Mouse (Mus musculus): ENCODE measurements around the gene Selenov.
"Not testable (repeated sequence)": the region's sequence is repeated elsewhere in the genome, so short reads cannot be mapped to it uniquely, and the experiment has no call there.

Selenov gene

DNA sequence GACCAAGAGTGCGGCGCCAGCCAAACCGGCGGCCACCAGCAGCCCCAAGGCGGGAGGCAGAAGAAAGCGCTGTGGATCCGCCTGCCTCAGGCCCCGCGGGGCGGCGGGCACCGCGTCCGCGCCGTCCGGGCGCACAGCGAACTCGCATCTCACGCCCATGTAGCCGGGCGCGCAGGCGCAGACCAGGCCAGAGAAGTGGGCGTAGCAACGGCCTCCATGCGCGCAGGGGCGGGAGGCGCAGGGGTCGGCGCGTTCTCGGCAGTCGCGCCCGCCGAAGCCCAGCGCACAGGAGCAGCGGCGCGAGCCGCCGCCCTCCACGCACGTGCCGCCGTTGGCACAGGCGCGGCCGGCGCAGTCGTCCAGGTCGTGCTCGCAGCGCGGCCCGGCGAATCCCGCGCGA lies 3.5 kb upstream of the Selenov start:
- DNase-seq (ENCODE audit: low read depth, low spot score), result no peak

DNA sequence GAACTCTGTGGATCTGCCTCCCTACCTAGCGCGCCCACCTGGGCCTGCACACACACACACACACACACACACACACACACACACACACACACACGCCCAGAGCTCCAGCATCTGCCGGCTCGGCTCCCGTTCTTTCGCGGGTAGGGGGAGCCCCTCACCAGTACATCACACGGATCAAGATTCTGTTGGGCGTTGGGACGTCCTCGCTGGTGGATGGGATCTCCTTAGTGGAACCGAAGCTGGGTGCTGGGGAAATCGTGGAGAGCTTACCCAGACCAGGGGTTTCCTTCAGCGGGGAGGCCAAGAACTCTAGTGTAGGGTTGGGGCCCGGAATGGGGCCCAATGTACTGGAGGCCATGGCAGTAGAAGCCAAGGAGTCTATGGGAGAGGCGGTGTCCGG lies 821 bp downstream of the Selenov start:
- DNase-seq (ENCODE audit: low read depth, low spot score), result no peak

DNA sequence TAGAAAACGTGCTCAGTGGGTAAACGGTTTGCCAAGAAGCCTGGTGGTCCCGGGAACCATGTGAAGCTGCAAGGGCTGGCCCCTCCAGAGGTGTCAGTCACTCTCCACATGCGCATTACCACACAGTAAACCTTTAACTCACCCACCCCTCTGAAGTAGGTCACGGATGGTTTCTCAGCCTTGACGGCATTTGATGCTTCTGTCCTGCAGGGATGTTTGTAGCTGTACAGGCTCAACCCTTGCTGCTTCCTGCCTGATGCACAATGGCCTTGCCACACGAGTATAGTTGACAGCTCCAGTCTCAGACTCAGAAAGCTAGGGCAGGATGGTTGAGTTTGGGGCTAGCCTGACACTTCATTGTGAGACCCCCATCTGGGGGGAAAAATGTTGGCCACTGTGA lies 10.4 kb downstream of the Selenov start:
- DNase-seq (ENCODE audit: low read depth, low spot score), result no peak

DNA sequence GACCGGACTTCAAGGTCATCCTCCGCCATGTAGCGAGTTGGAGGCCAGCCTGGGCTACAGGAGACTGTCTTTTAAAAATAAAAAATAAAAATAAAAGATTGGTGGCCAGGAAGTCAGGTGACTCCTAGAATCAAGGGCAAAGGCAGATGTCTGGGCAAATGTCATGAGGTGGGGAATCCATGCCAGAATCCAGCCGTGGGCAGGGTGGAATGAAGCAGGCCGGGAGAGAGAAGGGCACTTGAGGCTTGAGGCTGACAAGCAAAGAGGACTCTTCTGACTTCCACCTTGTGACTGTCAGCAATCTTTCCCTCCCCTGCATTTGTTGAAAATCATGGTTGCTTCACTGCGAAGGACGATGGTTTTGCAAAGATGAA lies 12.7 kb downstream of the Selenov start:
- DNase-seq (ENCODE audit: low read depth, low spot score), result peak; percentile 25

DNA sequence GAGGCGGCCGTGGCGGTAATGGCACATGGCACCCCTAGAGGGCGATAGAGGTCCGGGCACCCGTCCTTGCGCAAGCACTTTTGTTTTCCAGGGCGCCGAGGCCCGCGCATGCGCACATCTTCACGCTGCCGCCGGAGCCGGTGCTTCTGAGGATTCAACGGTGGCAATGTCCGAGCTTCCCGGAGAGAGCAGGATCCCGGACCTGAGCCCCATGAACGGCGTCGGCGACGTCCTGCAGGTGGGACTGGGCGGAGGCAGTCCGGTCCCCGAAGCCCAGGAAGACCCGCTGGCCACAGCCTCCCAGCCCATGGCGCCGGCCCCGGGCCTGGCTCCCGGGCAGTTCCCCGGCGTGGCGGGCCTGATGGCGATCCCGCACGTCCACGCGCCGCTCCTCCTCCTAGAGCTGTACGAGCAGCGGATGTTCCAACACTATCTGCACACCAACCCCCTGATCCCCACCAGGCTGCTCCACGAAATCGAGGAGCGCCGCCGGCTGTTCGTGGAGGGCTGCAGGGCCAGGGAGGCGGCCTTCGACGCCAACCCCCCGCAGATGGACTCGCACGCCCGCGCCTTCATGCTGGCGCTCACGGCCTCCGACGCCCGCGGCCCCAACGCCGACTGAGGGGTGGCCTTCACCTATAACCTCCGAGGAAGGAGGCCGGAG lies 13.2 kb downstream of the Selenov start, which contains the start of gene Eid2b:
Gene Eid2b, plus strand, starts transcription at position 125 of the 664 bp plus-strand sequence.
- DNase-seq (ENCODE audit: low read depth, low spot score), result peak; percentile 90

DNA sequence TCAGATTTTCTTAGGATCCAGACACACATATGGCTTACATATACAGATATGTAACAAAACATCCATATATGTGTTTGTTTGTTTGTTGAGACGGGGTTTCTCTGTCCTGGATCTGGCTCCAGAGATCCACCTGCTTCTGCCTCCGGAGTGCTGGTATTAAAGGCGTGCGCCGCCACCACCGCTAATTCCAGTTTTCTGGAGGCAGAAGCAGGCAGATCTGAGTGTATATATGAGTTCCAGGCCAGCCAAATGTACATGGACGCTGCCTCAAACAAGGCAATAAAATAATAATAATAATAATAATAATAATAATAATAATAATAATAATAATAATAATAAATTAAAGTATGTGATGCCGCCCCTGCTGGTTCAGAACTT lies 13.8 kb downstream of the Selenov start:
- no peak for DNase-seq (ENCODE audit: low read depth, low spot score)

DNA sequence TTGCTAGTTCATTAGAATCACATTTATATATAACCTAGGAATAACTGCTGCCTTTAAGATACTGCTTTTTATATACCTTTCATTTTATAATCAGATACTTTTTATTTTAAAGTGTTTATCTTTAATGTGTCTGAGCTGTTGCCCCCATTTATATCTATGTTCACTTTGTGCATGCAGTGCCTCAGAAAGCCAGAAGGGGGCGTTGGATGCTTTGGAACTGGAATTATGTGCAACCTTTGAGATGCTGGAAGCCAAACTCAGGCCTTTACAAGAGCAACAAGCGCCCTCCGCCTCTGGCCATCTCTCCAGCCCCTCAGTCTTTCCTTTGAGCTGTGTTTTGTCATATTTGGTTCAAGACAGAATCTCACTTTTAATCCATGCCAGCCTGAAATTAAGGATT lies 19.2 kb downstream of the Selenov start:
- DNase-seq (ENCODE audit: low read depth, low spot score), result no peak

DNA sequence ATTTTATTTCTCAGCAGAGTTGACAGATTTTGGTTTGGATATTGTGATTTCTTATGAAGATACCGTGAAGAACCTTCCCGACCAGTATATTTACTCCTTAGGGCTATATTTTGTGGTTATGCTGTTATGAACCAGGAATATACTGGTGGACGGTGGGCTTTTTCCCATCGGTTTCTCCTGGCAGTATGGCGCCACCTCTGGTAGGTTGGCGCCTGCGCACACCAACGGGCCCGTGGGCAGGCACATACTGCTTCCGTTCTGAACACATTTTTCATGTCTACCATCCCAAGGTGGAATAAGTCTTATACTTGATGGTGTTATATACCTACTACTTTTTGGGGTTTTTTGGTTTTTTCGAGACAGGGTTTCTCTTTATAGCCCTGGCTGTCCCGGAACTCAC lies 21.6 kb downstream of the Selenov start:
- no peak for DNase-seq (ENCODE audit: low read depth, low spot score)

DNA sequence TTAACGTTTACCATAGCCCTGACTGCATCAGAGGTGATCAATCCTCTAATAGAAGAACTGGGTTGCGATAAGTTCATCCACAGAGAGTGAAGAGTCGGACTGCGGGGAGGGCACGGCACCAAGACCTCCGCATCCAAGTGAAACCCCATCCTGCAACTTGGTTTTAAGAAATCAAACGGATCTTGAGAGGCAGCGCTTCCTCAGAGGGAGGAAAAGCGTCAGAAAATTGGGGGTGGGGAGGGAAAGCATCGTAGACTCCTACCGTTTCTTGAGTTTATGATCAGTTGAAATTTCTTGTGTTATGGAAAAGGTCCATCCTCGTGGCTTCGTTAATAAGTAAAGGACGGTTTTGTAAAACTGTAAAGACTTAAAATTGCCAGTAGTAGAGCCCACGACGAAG lies 22.4 kb downstream of the Selenov start:
- DNase-seq (ENCODE audit: low read depth, low spot score), result no peak

DNA sequence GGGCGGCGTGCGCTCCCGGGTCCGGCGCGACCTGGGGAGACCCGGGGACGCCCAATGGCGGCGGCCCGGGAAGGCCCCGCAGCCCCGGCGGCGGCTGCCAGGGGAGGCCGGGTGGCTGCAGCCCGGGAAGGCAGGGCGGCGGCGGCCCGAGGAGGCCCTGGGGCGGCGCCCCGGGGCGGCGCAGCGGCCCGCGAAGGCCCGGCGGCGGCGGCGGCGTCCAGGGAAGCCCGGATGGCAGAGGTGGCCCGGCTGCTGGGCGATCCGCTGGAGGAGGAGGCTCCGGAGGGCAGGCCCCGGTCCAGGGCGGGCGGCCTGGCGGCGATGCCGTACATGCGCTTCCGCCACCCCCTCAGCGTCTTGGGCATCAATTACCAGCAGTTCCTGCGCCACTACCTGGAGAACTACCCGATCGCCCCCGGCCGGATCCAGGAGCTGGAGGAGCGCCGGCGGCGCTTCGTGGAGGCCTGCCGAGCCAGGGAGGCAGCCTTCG lies 22.9 kb downstream of the Selenov start:
- DNase-seq (ENCODE audit: low read depth, low spot score), result peak; percentile 9

DNA sequence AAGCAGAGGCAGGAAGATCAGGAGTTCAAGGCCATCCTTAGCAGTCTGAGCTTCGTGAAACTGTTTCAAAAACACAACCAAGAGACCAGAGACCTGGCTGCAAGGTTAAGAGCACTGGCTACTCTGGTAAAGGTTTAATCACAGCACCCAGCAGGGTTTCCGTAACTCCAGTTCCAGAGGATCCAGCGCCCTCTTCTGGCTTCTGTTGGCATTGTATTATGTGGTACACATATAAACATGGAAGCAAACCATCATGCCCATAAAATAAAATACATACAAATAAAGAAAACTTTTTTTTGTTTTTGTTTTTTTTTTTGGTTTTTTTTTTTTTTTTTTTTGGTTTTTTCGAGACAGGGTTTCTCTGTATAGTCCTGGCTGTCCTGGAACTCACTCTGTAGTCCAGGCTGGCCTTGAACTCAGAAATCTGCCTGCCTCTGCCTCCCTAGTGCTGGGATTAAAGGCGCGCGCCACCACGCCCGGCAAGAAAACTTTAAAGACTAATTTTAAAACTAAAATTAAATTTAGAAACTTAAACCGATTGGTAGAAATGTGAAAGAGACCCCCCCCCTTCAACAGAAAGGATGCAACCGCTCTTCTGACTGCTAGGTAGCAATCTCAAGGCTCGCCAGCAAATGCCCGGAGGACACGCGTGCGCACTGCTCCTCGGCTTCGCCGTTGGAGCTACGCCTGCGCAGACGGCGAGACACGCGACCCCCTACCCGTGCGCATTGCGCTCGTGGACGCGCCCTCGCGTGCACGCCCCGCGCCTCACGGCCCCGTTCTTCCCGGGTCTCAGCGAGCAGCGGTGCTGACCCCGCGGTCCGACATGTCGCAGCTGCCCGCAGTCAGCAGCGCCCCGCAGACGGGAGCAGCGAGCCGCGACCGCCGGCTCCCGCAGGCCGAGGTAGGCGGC lies 23.6 kb downstream of the Selenov start, which contains the start of gene Eid2:
Gene Eid2, plus strand, starts transcription at position 753 of the 913 bp plus-strand sequence.
- DNase-seq (ENCODE audit: low read depth, low spot score), result peak; percentile 56

DNA sequence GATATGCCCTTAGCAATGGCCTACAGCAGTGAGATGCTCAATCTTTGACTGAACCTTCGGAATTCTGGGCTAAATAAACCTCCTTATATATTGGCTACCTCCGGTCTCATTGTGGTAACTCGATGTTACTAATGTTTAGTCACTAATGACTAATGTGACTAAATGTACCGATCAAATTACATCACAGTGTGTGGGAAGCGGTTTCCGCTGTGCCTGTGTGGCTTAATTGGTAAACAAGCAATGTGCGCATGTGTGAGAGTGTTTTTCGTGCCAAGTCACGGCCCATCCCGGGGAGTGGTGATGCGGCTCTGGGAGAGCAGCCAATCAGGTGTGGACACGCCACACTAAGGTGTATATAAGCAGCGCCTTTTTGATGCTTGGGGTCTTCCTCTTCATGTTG lies 25.6 kb downstream of the Selenov start:
- no peak for DNase-seq (ENCODE audit: low read depth, low spot score)

DNA sequence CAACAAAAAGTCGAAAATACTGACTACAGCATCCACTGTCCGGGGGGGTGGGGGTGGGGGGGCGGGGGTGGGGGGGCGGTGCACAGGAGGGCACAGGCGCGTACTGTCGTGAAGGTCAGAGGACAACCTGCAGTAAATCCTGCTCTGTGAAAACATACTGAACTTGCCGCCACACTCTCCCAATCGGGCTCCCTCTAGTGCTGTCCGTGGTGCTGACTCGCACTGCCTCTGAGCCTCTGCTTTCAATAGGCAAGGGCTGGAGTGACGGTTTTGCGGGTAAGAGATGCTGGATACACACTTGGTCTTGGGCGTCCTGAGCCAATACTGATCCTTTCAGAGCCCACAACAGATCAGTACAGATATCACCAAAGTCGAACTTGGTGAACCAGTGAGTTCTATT lies 27.2 kb downstream of the Selenov start:
- peak; percentile 74 for DNase-seq (ENCODE audit: low read depth, low spot score)

DNA sequence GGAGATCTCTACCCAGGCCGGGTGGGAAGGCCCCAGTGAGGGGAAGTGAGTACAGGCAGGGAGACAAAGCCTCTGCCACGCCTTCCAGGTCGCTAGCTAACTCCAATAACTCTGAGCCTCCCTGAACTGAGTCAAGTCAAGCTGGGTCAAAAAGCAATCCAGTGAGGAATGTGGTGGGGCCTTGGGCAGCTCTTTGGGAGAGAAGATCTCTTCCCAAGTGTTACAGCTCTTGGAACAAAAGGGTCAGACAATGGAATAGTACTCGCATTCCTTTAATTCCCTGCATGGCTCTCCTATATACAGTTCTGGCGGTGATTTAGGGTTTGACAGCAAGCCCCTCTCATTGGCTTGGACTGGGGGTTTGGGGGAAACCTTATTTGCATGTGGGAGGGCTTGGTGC lies 28.1 kb downstream of the Selenov start:
- no peak for DNase-seq (ENCODE audit: low read depth, low spot score)

DNA sequence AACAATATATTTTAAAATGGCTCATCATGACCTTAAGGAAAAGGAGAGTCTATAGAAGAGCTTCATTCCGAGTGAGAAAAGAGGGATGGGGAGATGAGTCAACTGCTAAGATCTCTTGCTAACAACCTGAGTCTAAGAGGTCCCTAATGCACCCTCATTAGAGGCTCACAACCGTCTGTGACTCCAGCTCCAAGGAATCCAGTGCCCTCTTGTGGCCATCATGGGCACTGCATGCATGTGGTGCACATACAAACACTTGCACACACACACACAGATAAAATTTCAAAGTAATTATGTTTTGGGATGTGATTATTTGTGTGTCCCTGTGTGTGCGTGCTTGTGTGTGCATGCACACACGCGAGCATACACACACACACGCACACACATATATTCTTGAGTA lies 35.5 kb downstream of the Selenov start:
- DNase-seq (ENCODE audit: low read depth, low spot score), result no peak

DNA sequence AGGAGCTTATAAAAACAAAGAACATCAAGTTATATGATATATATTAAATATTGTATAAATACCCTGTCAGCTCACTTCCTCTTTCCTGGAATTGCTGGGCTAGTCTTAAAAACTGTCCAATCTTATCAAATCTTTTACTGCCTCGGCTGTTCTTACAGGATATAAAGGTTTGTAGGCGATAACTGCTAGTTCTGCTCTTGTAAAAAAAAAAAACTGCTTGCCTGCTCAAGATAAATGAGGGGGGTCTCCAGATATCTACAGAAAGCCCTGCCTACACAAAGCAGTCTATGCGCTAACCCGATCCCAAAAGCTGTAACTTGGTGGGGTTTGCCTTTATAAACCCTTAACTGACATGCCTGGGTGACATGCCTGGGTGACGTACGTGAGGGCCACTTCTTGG lies 36.4 kb downstream of the Selenov start:
- no peak for DNase-seq (ENCODE audit: low read depth, low spot score)

DNA sequence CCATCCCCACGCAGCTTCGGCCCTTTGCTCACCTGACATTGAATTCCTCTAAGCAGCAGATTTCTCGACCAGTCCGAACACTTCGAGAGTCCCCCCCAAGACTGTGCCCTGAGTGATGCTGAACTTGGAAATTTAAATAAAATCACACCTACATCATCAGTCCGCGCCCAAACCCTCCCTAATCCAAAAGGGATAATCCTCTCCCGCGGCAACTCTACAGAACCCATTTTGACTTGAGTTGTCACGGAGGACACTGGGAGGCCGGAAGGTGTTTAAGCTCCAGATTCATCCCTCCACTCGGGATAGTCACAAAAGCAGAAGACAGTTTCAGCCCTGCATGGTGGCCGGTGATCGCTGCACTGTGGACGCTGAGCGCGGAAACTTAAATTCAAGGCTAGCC lies 39.0 kb downstream of the Selenov start:
- DNase-seq (ENCODE audit: low read depth, low spot score), result no peak

DNA sequence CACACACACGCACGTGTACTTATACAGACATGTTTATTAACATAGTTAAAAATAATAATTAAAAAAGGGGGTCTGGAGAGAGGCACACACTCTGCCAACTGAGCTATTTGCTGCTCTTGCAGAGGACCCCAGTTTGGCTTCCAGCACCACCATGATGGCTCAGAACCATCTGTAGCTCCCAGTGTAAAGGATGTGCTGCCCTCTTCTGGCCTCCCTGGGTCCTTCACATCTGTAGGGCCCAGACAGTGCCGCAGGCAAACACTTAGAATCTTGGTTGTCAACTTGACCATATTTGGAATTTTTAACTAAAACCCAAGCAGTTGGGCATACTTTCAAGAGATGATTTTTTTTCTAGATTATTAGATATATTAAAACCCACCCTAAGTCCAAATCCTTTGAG lies 42.0 kb downstream of the Selenov start:
- no peak for DNase-seq (ENCODE audit: low read depth, low spot score)

DNA sequence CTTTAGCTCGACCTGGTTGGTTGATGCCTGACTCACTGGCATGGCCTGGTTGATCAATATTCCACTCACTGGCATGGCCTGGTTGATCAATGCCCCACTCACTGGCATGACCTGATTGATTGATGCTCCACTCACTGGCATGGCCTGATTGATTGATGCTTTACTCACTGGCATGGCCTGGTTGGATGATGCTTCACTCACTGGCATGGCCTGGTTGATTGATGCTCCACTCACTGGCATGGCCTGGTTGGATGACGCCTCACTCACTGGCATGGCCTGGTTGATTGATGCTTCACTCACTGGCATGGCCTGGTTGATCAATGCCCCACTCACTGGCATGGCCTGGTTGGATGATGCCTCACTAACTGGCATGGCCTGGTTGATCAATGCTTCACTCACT lies 47.0 kb downstream of the Selenov start:
- not testable (repeated sequence) for DNase-seq (ENCODE audit: low read depth, low spot score)
